Mouse (Mus musculus): ENCODE measurements around the gene Chst12.
"Not testable (repeated sequence)": the region's sequence is repeated elsewhere in the genome, so short reads cannot be mapped to it uniquely, and the experiment has no call there.

DNA sequence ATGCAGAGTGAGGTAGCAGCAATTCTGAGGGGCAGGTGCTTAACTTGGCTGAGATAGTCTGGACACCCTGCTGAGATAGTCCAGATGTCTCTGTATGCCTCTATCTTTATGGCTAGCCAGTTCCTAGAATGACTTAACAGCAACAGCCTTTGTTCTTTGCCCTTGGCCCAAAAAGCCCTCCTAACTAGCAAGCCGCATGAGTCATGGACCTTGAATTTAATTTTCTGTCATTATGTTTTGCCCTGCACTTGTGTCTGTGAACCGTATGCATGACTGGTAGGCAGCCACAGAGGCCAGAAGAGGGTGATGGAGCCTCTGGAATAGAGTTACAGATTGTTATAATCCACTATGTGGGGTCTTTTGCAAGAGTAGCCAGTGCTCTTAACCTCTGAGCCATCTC, 42.2 kb upstream of the Chst12 start:
- not testable (repeated sequence) for TF ChIP-seq CTCF (IDR thresholded peaks at IDR 0.05; ENCODE audit: insufficient read depth, low read length); POLR2A (IDR thresholded peaks at IDR 0.05; ENCODE audit: borderline replicate concordance, extremely low read depth, low read depth, low read length)
